Mouse (Mus musculus): Measurements from ENCODE around the gene Auts2. TPM values are rescaled to one million over a fixed set of nuclear protein-coding genes. Genes with fewer than 3 reads are reported as not detected.
A peak's percentile ranks its signal among the peaks of the same experiment; 100 is the strongest.

The Auts2 gene
- polyA plus RNA-seq, 1 experiment from 2014 or later = 4.9 TPM

DNA sequence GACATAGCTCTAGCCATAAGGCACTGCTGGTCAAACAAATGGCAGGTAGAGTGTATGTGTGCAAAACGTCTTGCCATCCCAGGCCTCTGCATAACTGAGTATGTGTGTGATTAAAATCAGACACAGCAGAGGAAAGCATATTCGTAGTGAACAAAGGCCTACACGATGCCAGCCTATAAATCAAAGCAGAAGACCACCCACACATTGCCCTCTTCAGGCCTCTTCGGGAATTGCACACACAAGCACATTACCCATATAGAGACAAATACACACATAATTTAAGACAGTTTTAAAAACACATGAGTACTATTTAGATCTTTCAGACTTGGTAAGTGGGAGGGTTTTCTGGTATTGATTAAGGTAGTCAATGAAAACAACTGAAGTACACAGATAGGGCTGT, 1044.3 kb downstream of the Auts2 start:
- H3K9me3 ChIP-seq (ENCODE audit: control insufficient read depth) = no peaks in the 10 kb centered on the region
- H3K4me2 ChIP-seq (replicated peaks; ENCODE audit: low read depth) = no peak overlapping the region
- no peaks in the 10 kb centered on the region for H3K36me3 ChIP-seq (ENCODE audit: control insufficient read depth, insufficient read depth)
- no peaks in the 10 kb centered on the region for H3K4me1 ChIP-seq (replicated peaks; ENCODE audit: control insufficient read depth, insufficient read depth, low read length)
- no peak overlapping the region for H3K27ac ChIP-seq (ENCODE audit: low read depth, low read length)
- no peaks in the 10 kb centered on the region for H3K27me3 ChIP-seq (replicated peaks; ENCODE audit: control insufficient read depth, insufficient read depth, low read length)
- ATAC-seq = no peak
- no peak overlapping the region for H3K9ac ChIP-seq (ENCODE audit: low read depth, low read length)
- TF ChIP-seq CTCF (IDR thresholded peaks at IDR 0.05; ENCODE audit: low read depth) = no peak
- H3K4me3 ChIP-seq (ENCODE audit: low read depth, low read length) = no peak overlapping the region
- WGBS = 95% methylated on average over 4 of the region's 4 CpGs

DNA sequence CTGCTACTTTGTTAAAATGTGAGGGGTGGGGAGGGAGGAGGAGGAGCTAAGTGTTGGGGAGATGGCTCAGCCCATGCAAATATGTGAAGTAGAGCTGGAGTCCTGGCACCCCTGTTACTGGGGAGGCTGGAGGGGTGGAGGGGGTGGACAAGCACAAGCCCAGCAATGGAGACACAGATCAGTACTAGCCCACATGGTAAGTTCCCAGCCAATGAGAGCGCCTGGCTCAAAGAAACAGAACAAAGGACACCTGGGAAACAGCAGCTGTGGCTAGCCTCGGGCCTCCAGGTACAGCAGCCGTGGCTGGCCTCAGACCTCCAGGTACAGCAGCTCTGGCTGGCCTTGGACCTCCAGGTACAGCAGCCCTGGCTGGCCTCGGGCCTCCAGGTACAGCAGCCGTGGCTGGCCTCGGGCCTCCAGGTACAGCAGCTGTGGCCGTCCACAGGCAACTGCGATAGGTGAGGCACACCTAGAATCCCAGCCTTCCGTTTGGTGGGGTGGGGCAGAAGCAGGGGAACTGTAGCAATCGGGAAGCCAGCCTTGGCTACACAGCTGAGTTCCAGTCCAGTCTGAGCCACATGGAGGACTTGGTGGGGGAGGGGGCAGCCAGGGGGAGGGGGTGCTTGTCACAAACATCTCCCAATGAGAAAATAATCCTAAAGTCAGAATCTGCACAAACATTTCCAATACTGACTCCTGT, 1046.5 kb downstream of the Auts2 start:
- no peak overlapping the region for H3K9ac ChIP-seq (ENCODE audit: low read depth, low read length)
- 66% methylated on average over 10 of the region's 10 CpGs for WGBS
- H3K4me2 ChIP-seq (replicated peaks; ENCODE audit: low read depth) = no peak overlapping the region; the same call in 1 of the 2 replicates
- no peaks in the 10 kb centered on the region for H3K36me3 ChIP-seq (ENCODE audit: control insufficient read depth, insufficient read depth)
- H3K4me1 ChIP-seq (replicated peaks; ENCODE audit: control insufficient read depth, insufficient read depth, low read length) = no peaks in the 10 kb centered on the region
- H3K27ac ChIP-seq (ENCODE audit: low read depth, low read length) = no peak overlapping the region
- peak; percentile 57 for ATAC-seq
- no peak for TF ChIP-seq CTCF (IDR thresholded peaks at IDR 0.05; ENCODE audit: low read depth)
- H3K9me3 ChIP-seq (ENCODE audit: control insufficient read depth) = no peaks in the 10 kb centered on the region
- no peaks in the 10 kb centered on the region for H3K27me3 ChIP-seq (replicated peaks; ENCODE audit: control insufficient read depth, insufficient read depth, low read length)
- H3K4me3 ChIP-seq (ENCODE audit: low read depth, low read length) = no peak overlapping the region

- ATAC-seq = no peak
- H3K4me3 ChIP-seq (ENCODE audit: low read depth, low read length) = no peak overlapping the region
- no peak for TF ChIP-seq CTCF (IDR thresholded peaks at IDR 0.05; ENCODE audit: low read depth)
- no peak overlapping the region for H3K9ac ChIP-seq (ENCODE audit: low read depth, low read length)
- H3K27ac ChIP-seq (ENCODE audit: low read depth, low read length) = no peak overlapping the region
- no peak overlapping the region for H3K4me2 ChIP-seq (replicated peaks; ENCODE audit: low read depth)
- H3K4me1 ChIP-seq (replicated peaks; ENCODE audit: control insufficient read depth, insufficient read depth, low read length) = no peaks in the 10 kb centered on the region
- no peaks in the 10 kb centered on the region for H3K27me3 ChIP-seq (replicated peaks; ENCODE audit: control insufficient read depth, insufficient read depth, low read length)
- no peaks in the 10 kb centered on the region for H3K9me3 ChIP-seq (ENCODE audit: control insufficient read depth)
- WGBS = 85% methylated on average over 5 of the region's 5 CpGs
- no peaks in the 10 kb centered on the region for H3K36me3 ChIP-seq (ENCODE audit: control insufficient read depth, insufficient read depth)
Measured at GRCm38 (mm10) chr5:131494564-131494963, 1048.6 kb downstream of the Auts2 start.

DNA sequence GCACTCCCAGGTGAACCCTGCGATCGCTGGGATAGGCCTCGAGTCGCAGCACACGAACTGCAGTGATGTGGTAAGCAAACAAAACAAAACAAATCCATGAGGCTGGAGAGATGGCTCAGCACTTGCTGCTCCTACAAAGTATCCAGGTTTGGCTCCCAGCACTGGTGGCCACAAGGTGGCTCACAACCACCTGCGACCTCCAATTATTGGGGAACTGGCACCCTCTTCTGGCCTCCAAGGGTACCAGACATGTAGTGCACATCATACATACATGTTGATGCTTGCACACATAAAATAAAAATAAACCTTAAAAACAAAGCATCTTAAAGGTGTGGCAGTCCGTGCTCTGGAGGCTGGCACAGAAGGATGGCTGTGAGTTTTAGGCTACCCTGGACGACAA, 1050.6 kb downstream of the Auts2 start:
- no peak overlapping the region for H3K9ac ChIP-seq (ENCODE audit: low read depth, low read length)
- H3K9me3 ChIP-seq (ENCODE audit: control insufficient read depth) = no peaks in the 10 kb centered on the region
- WGBS = 66% methylated on average over 8 of the region's 8 CpGs
- H3K27me3 ChIP-seq (replicated peaks; ENCODE audit: control insufficient read depth, insufficient read depth, low read length) = no peaks in the 10 kb centered on the region
- H3K4me1 ChIP-seq (replicated peaks; ENCODE audit: control insufficient read depth, insufficient read depth, low read length) = no peaks in the 10 kb centered on the region
- ATAC-seq = no peak
- H3K27ac ChIP-seq (ENCODE audit: low read depth, low read length) = no peak overlapping the region
- no peaks in the 10 kb centered on the region for H3K36me3 ChIP-seq (ENCODE audit: control insufficient read depth, insufficient read depth)
- no peak overlapping the region for H3K4me3 ChIP-seq (ENCODE audit: low read depth, low read length)
- no peak overlapping the region for H3K4me2 ChIP-seq (replicated peaks; ENCODE audit: low read depth)
- peak; percentile 71 for TF ChIP-seq CTCF (IDR thresholded peaks at IDR 0.05; ENCODE audit: low read depth)

GRCm38 (mm10) chr5:131491843-131492242, 1051.3 kb downstream of the Auts2 start:
- no peak overlapping the region for H3K9ac ChIP-seq (ENCODE audit: low read depth, low read length)
- TF ChIP-seq CTCF (IDR thresholded peaks at IDR 0.05; ENCODE audit: low read depth) = no peak
- H3K36me3 ChIP-seq (ENCODE audit: control insufficient read depth, insufficient read depth) = no peaks in the 10 kb centered on the region
- no peak overlapping the region for H3K4me3 ChIP-seq (ENCODE audit: low read depth, low read length)
- H3K27me3 ChIP-seq (replicated peaks; ENCODE audit: control insufficient read depth, insufficient read depth, low read length) = no peaks in the 10 kb centered on the region
- H3K9me3 ChIP-seq (ENCODE audit: control insufficient read depth) = no peaks in the 10 kb centered on the region
- H3K4me2 ChIP-seq (replicated peaks; ENCODE audit: low read depth) = no peak overlapping the region
- 49% methylated on average over 8 of the region's 8 CpGs for WGBS
- no peak overlapping the region; the same call in 1 of the 2 replicates for H3K27ac ChIP-seq (ENCODE audit: low read depth, low read length)
- H3K4me1 ChIP-seq (replicated peaks; ENCODE audit: control insufficient read depth, insufficient read depth, low read length) = no peaks in the 10 kb centered on the region
- ATAC-seq = no peak

DNA sequence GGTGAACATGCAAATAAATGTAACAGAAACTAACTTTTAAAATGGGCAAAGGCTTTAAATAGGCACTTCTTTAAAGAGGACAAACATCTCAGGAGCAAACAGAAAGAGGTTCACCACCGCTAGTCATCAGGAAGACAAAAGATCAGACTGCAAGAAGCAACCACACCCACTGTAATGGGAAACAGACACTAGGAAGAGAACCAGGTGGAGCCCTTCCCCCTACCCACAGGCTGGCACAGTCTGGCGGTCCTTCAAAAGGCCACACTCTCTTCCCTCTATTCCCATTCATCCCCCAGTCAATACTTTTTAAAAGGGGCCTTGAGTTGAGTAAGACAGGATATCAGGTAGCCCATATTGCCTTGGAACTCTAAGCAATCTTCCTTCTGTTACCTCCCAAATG, 1052.3 kb downstream of the Auts2 start:
- H3K9ac ChIP-seq (ENCODE audit: low read depth, low read length) = no peak overlapping the region
- no peaks in the 10 kb centered on the region for H3K4me1 ChIP-seq (replicated peaks; ENCODE audit: control insufficient read depth, insufficient read depth, low read length)
- TF ChIP-seq CTCF (IDR thresholded peaks at IDR 0.05; ENCODE audit: low read depth) = no peak
- ATAC-seq = no peak
- 81% methylated on average over 2 of the region's 2 CpGs for WGBS
- H3K27me3 ChIP-seq (replicated peaks; ENCODE audit: control insufficient read depth, insufficient read depth, low read length) = no peaks in the 10 kb centered on the region
- no peak overlapping the region for H3K27ac ChIP-seq (ENCODE audit: low read depth, low read length)
- H3K4me3 ChIP-seq (ENCODE audit: low read depth, low read length) = no peak overlapping the region
- no peaks in the 10 kb centered on the region for H3K36me3 ChIP-seq (ENCODE audit: control insufficient read depth, insufficient read depth)
- no peak overlapping the region for H3K4me2 ChIP-seq (replicated peaks; ENCODE audit: low read depth)
- no peaks in the 10 kb centered on the region for H3K9me3 ChIP-seq (ENCODE audit: control insufficient read depth)
